Comparison of ENCODE assay signal across 8 mouse cellular contexts in genomic region chr9:41475326-41475725, GRCm38 (mm10).
DNase-seq lines count a peak whose midpoint lies in the region; ATAC-seq and TF ChIP-seq lines count a peak whose summit lies in the region.

No protein-coding gene starts in this region.

- no peak overlapping the region for H3K9ac ChIP-seq in lung, embryonic 14.5 days
- 0 out of 2 replicates have a peak overlapping the region, but pooled peaks have one; percentile 19 for H3K9ac ChIP-seq in kidney, postnatal 0 days (ENCODE audit: low read depth, low read length)
- H3K9ac ChIP-seq in stomach, embryonic 14.5 days (replicated peaks; ENCODE audit: low read depth, low read length): peak overlapping the region; percentile 29; the same call in 1 of the 2 replicates

- H3K27me3 ChIP-seq in lung, embryonic 14.5 days (ENCODE audit: insufficient read depth, low read length): no peaks in the 10 kb centered on the region
- H3K27me3 ChIP-seq in kidney, postnatal 0 days (ENCODE audit: insufficient read depth, low read length): no peaks in the 10 kb centered on the region
- no peaks in the 10 kb centered on the region for H3K27me3 ChIP-seq in stomach, embryonic 14.5 days (ENCODE audit: control insufficient read depth, insufficient read depth, low read length)

- peak; percentile 48 for DNase-seq in lung, embryonic 14.5 days
- DNase-seq in lung, postnatal 10 days: no peak
- DNase-seq in heart, adult 9 months (ENCODE audit: low spot score in 2 of 2): peak; percentile 40 to 59
- DNase-seq in kidney, postnatal 0 days (ENCODE audit: low spot score): peak; percentile 52
- no peak for DNase-seq in right cerebral cortex, adult 2 months (ENCODE audit: low spot score in 2 of 2)
- DNase-seq in thymus, postnatal 14 days: no peak

- no peak overlapping the region for H3K4me3 ChIP-seq in lung, embryonic 14.5 days (ENCODE audit: low read depth, low read length)
- H3K4me3 ChIP-seq in kidney, postnatal 0 days (replicated peaks; ENCODE audit: low read depth, low read length): no peak overlapping the region; the same call in 1 of the 2 replicates
- peak overlapping the region; percentile 8; the same call in 1 of the 2 replicates for H3K4me3 ChIP-seq in stomach, embryonic 14.5 days (ENCODE audit: low read depth, low read length)

- 57% methylated on average over 8 of the region's 8 CpGs for WGBS in lung, embryonic 14.5 days
- 66% methylated on average over 8 of the region's 8 CpGs for WGBS in kidney, postnatal 0 days
- WGBS in stomach, embryonic 14.5 days: 61% methylated on average over 8 of the region's 8 CpGs

- TF ChIP-seq CTCF in lung, embryonic 14.5 days (IDR thresholded peaks at IDR 0.05; ENCODE audit: low read depth): no peak
- no peak for TF ChIP-seq CTCF in kidney, postnatal 0 days (IDR thresholded peaks at IDR 0.05; ENCODE audit: low read depth)

- H3K9me3 ChIP-seq in lung, embryonic 14.5 days (ENCODE audit: low read depth, low read length): no peaks in the 10 kb centered on the region
- no peaks in the 10 kb centered on the region for H3K9me3 ChIP-seq in kidney, postnatal 0 days (replicated peaks; ENCODE audit: low read length)
- H3K9me3 ChIP-seq in stomach, embryonic 14.5 days (ENCODE audit: control insufficient read depth, low read depth, low read length): no peaks in the 10 kb centered on the region

- H3K4me1 ChIP-seq in lung, embryonic 14.5 days (ENCODE audit: insufficient read depth): peaks cover 4% of the 10 kb centered on the region; the same call in 1 of the 2 replicates
- peaks cover 10% of the 10 kb centered on the region; the same call in 1 of the 2 replicates for H3K4me1 ChIP-seq in kidney, postnatal 0 days (replicated peaks; ENCODE audit: insufficient read depth, low read length)
- H3K4me1 ChIP-seq in stomach, embryonic 14.5 days (ENCODE audit: control insufficient read depth, insufficient read depth, low read length): peaks cover 7% of the 10 kb centered on the region; the same call in 1 of the 2 replicates

- H3K4me2 ChIP-seq in lung, embryonic 14.5 days: peak overlapping the region; percentile 37; the same call in 1 of the 2 replicates
- H3K4me2 ChIP-seq in kidney, postnatal 0 days (ENCODE audit: low read length): peak overlapping the region; percentile 41; the same call in 1 of the 2 replicates
- peak overlapping the region; percentile 41 for H3K4me2 ChIP-seq in stomach, embryonic 14.5 days (replicated peaks; ENCODE audit: low read depth, low read length)

- H3K27ac ChIP-seq in lung, embryonic 14.5 days (ENCODE audit: low read depth): no peak overlapping the region
- H3K27ac ChIP-seq in kidney, postnatal 0 days: no peak overlapping the region; the same call in 1 of the 2 replicates
- peak overlapping the region; percentile 81 for H3K27ac ChIP-seq in stomach, embryonic 14.5 days (ENCODE audit: low read length)

- ATAC-seq in lung, embryonic 14.5 days (ENCODE audit: insufficient read depth): no peak
- no peak for ATAC-seq in kidney, postnatal 0 days (replicated peaks; ENCODE audit: low FRiP score, low read depth)
- ATAC-seq in stomach, embryonic 14.5 days (ENCODE audit: insufficient number of reproducible peaks, insufficient read depth, low FRiP score, low read depth): 0 out of 2 replicates have a peak, but pooled peaks have one; percentile 6
- ATAC-seq in erythroblast, adult 5-6 weeks (replicated peaks; ENCODE audit: low FRiP score, poor library complexity, severe bottlenecking): no peak

- no peaks in the 10 kb centered on the region for H3K36me3 ChIP-seq in lung, embryonic 14.5 days (ENCODE audit: insufficient read depth)
- H3K36me3 ChIP-seq in kidney, postnatal 0 days (ENCODE audit: insufficient read depth, low read length): no peaks in the 10 kb centered on the region
- H3K36me3 ChIP-seq in stomach, embryonic 14.5 days (ENCODE audit: control insufficient read depth, insufficient read depth, low read length): no peaks in the 10 kb centered on the region

Comparison
In these comparisons a context has a peak if more than half of its experiments do, and no peak if none do; other contexts are left out.
1. DNase-seq: peak in lung, embryonic 14.5 days (single experiment), heart, adult 9 months (2 of 2) and kidney, postnatal 0 days (single experiment); none in lung, postnatal 10 days (single experiment), right cerebral cortex, adult 2 months (0 of 2) and thymus, postnatal 14 days (single experiment).
2. Peak in every context shown above with its lines, with median percentiles within 50 percentile points of each other: H3K4me2 ChIP-seq.